Mouse (Mus musculus) kidney, postnatal 10 days (tissue): Measurements from ENCODE around the gene Ptpn9.
"Not testable (repeated sequence)": the region's sequence is repeated elsewhere in the genome, so short reads cannot be mapped to it uniquely, and the experiment has no call there.

Experiments used
- DNase-seq: peaks from one replicate; pipeline ENCODE4 v3.0.0; 2021; ENCODE audit warnings: mixed read lengths

Gene Ptpn9

GRCm38 (mm10) chr9:56994286-56995197 lies at the start of gene Ptpn9:
TSS of gene Ptpn9 (plus strand) at chr9:56994923.
- peak; percentile 96 for DNase-seq

GRCm38 (mm10) chr9:56947481-56947880 lies 47.2 kb upstream of the Ptpn9 start:
- peak; percentile 66 for DNase-seq

GRCm38 (mm10) chr9:56948699-56949098 lies 46.0 kb upstream of the Ptpn9 start:
- not testable (repeated sequence) for DNase-seq

GRCm38 (mm10) chr9:56949767-56950166 lies 45.0 kb upstream of the Ptpn9 start:
- DNase-seq: peak; percentile 17

GRCm38 (mm10) chr9:56950414-56951400 lies 44.0 kb upstream of the Ptpn9 start, which contains the start of gene Snupn:
TSS of gene Snupn (plus strand) at chr9:56950878.
- DNase-seq: peak; percentile 99

- no peak for DNase-seq
Observed at GRCm38 (mm10) chr9:56953562-56953961, 41.2 kb upstream of the Ptpn9 start.

- peak; percentile 42 for DNase-seq
Observed at GRCm38 (mm10) chr9:56956966-56957675, 37.6 kb upstream of the Ptpn9 start.

- no peak for DNase-seq
Observed at GRCm38 (mm10) chr9:56958689-56959088, 36.0 kb upstream of the Ptpn9 start.

GRCm38 (mm10) chr9:56961591-56961990 lies 33.1 kb upstream of the Ptpn9 start:
- DNase-seq: no peak

GRCm38 (mm10) chr9:56970158-56970557 lies 24.6 kb upstream of the Ptpn9 start:
- DNase-seq: no peak

- no peak for DNase-seq
Observed at GRCm38 (mm10) chr9:56973960-56974524, 20.7 kb upstream of the Ptpn9 start.

GRCm38 (mm10) chr9:56975199-56975598 lies 19.5 kb upstream of the Ptpn9 start:
- no peak for DNase-seq

- DNase-seq: no peak
Observed at GRCm38 (mm10) chr9:56980186-56980585, 14.5 kb upstream of the Ptpn9 start.

GRCm38 (mm10) chr9:56981502-56981901 lies 13.2 kb upstream of the Ptpn9 start:
- DNase-seq: no peak

- peak; percentile 81 for DNase-seq
Observed at GRCm38 (mm10) chr9:56995198-56996027, 690 bp downstream of the Ptpn9 start.

GRCm38 (mm10) chr9:56996028-56996346 lies 1.3 kb downstream of the Ptpn9 start:
- DNase-seq: peak; percentile 34

GRCm38 (mm10) chr9:56997206-56997605 lies 2.5 kb downstream of the Ptpn9 start:
- peak; percentile 29 for DNase-seq

- peak; percentile 16 for DNase-seq
Observed at GRCm38 (mm10) chr9:57003011-57003410, 8.3 kb downstream of the Ptpn9 start.

GRCm38 (mm10) chr9:57012393-57012792 lies 17.7 kb downstream of the Ptpn9 start:
- DNase-seq: no peak

- no peak for DNase-seq
Observed at GRCm38 (mm10) chr9:57012895-57013294, 18.2 kb downstream of the Ptpn9 start.

GRCm38 (mm10) chr9:57013756-57014155 lies 19.0 kb downstream of the Ptpn9 start:
- no peak for DNase-seq
